Mouse (Mus musculus): Measurements from ENCODE around the gene Fkbp6. TPM values are rescaled to one million over a fixed set of nuclear protein-coding genes. Genes with fewer than 3 reads are reported as not detected.

Fkbp6 gene
- polyA plus RNA-seq, 1 experiment from 2014 or later, result 0.40 TPM

DNA sequence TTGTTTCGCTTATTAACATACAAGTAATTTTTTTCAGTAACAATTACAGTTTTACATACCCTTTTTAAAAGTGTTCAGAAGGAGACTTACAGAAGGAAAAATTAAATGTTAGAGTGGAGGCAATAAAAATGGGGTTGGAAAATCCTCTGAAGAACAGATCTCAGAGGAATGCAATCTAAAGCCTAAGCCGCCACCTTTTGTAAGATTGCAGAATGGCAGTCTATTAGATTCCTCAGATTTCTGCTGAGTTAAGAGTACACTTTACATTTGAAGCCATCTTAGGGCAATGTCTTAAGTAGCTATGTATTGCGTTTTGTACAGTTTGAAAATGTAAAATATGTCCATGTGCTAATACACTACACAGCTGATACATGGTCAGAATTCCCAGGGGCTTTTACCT, 47.4 kb downstream of the Fkbp6 start:
- Histone ChIP-seq H3K27me3 (replicated peaks; ENCODE audit: control insufficient read depth, insufficient read depth, low read length) (0 out of 2 replicates have a peak, but pooled peaks cover 2% of the 10 kb centered on the region), H3K4me2 (no peak overlapping the region), H3K27ac (ENCODE audit: low read depth, low read length) (no peak overlapping the region), H3K9me3 (ENCODE audit: control insufficient read depth, low read length) (no peaks in the 10 kb centered on the region), H3K36me3 (ENCODE audit: control insufficient read depth, insufficient read depth, low read length) (no peaks in the 10 kb centered on the region), H3K9ac (ENCODE audit: low read depth, low read length) (no peak overlapping the region), H3K4me3 (ENCODE audit: low read depth, low read length) (no peak overlapping the region), H3K4me1 (replicated peaks; ENCODE audit: control insufficient read depth, insufficient read depth, low read length) (no peaks in the 10 kb centered on the region)
- WGBS, result 75% methylated on average over 3 of the region's 3 CpGs
- no peak for ATAC-seq (replicated peaks; ENCODE audit: low FRiP score)
- DNase-seq (ENCODE audit: low spot score), result no peak

DNA sequence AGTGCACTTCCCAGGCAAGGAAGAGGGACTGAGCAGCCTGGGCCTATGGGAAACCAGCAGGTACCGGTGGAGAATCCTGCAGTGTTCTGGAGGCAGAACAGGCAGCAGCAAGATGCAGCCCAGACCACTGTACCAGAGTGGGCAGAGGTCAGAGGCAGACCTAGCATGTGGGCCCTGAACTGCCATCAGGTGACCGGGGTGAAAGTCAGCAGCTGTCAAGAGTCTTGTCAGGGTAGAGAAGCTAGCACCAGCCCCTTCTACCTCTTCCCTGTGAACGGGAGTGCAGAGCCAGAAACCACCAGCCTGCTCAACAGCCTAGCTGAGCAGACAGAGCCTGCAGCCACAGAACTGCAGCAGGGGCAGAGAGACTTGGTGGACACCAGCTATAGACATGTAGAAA, 47.9 kb downstream of the Fkbp6 start:
- Histone ChIP-seq H3K9ac (ENCODE audit: low read depth, low read length) (no peak overlapping the region), H3K9me3 (ENCODE audit: control insufficient read depth, low read length) (no peaks in the 10 kb centered on the region), H3K4me1 (replicated peaks; ENCODE audit: control insufficient read depth, insufficient read depth, low read length) (no peaks in the 10 kb centered on the region), H3K4me3 (ENCODE audit: low read depth, low read length) (no peak overlapping the region), H3K36me3 (ENCODE audit: control insufficient read depth, insufficient read depth, low read length) (no peaks in the 10 kb centered on the region), H3K27ac (ENCODE audit: low read depth, low read length) (no peak overlapping the region), H3K27me3 (replicated peaks; ENCODE audit: control insufficient read depth, insufficient read depth, low read length) (0 out of 2 replicates have a peak, but pooled peaks cover 2% of the 10 kb centered on the region), H3K4me2 (no peak overlapping the region)
- ATAC-seq (replicated peaks; ENCODE audit: low FRiP score) (no peak), DNase-seq (ENCODE audit: low spot score) (no peak)
- WGBS, result 22% methylated on average over 3 of the region's 3 CpGs

DNA sequence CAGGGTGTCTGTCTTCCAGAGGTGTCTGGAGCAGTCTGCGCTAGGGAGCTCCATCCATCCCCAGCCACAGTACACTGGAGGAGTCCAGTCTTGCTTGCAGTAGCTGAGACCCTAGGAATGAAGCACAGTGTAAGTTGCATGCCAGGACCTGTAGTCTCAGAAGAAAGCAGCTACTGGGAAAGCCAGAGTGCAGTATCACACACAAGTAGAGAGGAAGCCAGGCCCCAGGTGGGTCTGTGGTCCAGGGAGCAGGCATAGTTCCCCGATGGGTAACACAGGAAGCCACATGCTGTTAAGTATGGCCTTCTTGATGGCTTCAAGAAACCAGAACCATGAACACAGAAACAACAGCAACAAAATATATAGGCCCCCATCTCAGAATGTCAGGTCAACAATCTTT, 57.8 kb downstream of the Fkbp6 start:
- DNase-seq (ENCODE audit: low spot score) (no peak), ATAC-seq (replicated peaks; ENCODE audit: low FRiP score) (no peak)
- Histone ChIP-seq H3K9me3 (ENCODE audit: control insufficient read depth, low read length) (no peaks in the 10 kb centered on the region), H3K4me2 (no peak overlapping the region), H3K4me3 (ENCODE audit: low read depth, low read length) (no peak overlapping the region), H3K27me3 (replicated peaks; ENCODE audit: control insufficient read depth, insufficient read depth, low read length) (no peaks in the 10 kb centered on the region), H3K36me3 (ENCODE audit: control insufficient read depth, insufficient read depth, low read length) (no peaks in the 10 kb centered on the region), H3K4me1 (replicated peaks; ENCODE audit: control insufficient read depth, insufficient read depth, low read length) (no peaks in the 10 kb centered on the region), H3K27ac (ENCODE audit: low read depth, low read length) (no peak overlapping the region), H3K9ac (ENCODE audit: low read depth, low read length) (no peak overlapping the region)
- 67% methylated on average over 2 of the region's 2 CpGs for WGBS

DNA sequence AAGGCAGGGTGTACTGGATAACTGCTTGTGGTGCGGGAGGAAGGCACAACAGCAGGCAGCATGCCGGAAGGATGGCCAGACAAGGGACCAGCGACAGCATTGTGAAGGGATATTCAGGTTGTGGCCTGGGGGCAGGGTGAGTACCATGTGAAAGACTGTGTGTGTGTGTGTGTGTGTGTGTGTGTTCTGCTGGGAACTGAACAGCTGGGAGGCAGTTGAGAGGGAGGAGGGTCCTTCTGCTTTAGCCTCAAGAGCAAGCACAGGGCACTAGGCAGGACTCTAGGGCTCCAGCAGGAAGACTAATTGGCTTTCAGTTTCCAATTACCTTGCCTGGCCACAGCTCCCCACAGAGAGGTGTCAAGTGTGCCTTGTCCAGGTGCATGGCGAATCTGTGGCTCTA, 58.7 kb downstream of the Fkbp6 start:
- DNase-seq (ENCODE audit: low spot score), result no peak
- Histone ChIP-seq H3K4me2 (no peak overlapping the region), H3K4me3 (ENCODE audit: low read depth, low read length) (no peak overlapping the region), H3K9ac (ENCODE audit: low read depth, low read length) (no peak overlapping the region), H3K4me1 (replicated peaks; ENCODE audit: control insufficient read depth, insufficient read depth, low read length) (no peaks in the 10 kb centered on the region), H3K9me3 (ENCODE audit: control insufficient read depth, low read length) (no peaks in the 10 kb centered on the region), H3K27me3 (replicated peaks; ENCODE audit: control insufficient read depth, insufficient read depth, low read length) (no peaks in the 10 kb centered on the region), H3K36me3 (ENCODE audit: control insufficient read depth, insufficient read depth, low read length) (no peaks in the 10 kb centered on the region), H3K27ac (ENCODE audit: low read depth, low read length) (no peak overlapping the region)
- ATAC-seq (replicated peaks; ENCODE audit: low FRiP score), result no peak
- WGBS, result 61% methylated on average over 4 of the region's 4 CpGs

DNA sequence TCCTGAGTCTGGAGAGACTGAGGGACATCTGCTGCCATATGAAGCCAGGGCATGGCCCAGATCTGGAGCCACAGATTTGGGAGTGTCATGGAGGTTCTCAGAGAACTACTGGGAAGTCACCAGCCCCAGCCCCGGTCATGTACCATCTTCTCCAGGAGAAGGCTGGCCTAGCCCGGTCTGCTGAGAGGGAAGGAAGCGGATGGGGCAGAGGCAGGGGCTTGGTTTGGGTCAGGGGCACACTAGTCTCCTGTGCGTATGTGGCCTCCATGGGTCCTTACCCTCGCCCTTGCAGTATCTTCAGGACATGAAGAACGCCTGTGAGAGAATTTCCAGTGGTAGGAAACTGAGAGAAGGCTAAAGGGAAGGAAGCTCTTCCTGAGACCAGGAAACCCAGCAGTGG, 59.1 kb downstream of the Fkbp6 start:
- H3K4me2 ChIP-seq, result no peak overlapping the region
- ATAC-seq (replicated peaks; ENCODE audit: low FRiP score) (no peak), DNase-seq (ENCODE audit: low spot score) (no peak)
- no peaks in the 10 kb centered on the region for H3K27me3 ChIP-seq (replicated peaks; ENCODE audit: control insufficient read depth, insufficient read depth, low read length)
- no peak overlapping the region for H3K9ac ChIP-seq (ENCODE audit: low read depth, low read length)
- H3K4me1 ChIP-seq (replicated peaks; ENCODE audit: control insufficient read depth, insufficient read depth, low read length), result no peaks in the 10 kb centered on the region
- WGBS, result 68% methylated on average over 6 of the region's 6 CpGs
- no peaks in the 10 kb centered on the region for H3K36me3 ChIP-seq (ENCODE audit: control insufficient read depth, insufficient read depth, low read length)
- H3K4me3 ChIP-seq (ENCODE audit: low read depth, low read length), result no peak overlapping the region
- no peak overlapping the region for H3K27ac ChIP-seq (ENCODE audit: low read depth, low read length)
- no peaks in the 10 kb centered on the region for H3K9me3 ChIP-seq (ENCODE audit: control insufficient read depth, low read length)

DNA sequence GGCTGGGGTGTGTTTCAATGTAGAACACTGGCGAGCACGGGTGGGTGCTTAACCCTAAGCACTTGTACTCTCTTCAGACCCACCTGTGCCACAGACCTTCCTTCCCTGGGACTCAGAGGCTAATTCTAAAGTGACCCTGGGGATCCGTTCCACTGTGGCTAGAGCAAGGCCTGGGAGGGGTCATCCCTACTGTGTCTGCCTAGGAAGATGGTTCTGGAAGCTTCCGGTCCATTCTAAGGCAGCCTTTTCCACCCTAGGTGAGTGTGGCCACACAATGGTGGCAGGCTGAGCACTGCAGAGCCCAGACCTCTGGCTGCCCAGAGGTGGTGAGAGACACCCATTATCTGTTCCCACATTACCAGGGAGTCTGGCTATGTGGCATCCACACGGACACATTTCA, 62.9 kb downstream of the Fkbp6 start:
- ATAC-seq (replicated peaks; ENCODE audit: low FRiP score), result no peak
- 70% methylated on average over 5 of the region's 5 CpGs for WGBS
- Histone ChIP-seq H3K9ac (ENCODE audit: low read depth, low read length) (no peak overlapping the region), H3K4me2 (no peak overlapping the region), H3K27ac (ENCODE audit: low read depth, low read length) (no peak overlapping the region), H3K4me3 (ENCODE audit: low read depth, low read length) (no peak overlapping the region), H3K36me3 (ENCODE audit: control insufficient read depth, insufficient read depth, low read length) (no peaks in the 10 kb centered on the region), H3K4me1 (replicated peaks; ENCODE audit: control insufficient read depth, insufficient read depth, low read length) (no peaks in the 10 kb centered on the region), H3K27me3 (replicated peaks; ENCODE audit: control insufficient read depth, insufficient read depth, low read length) (no peaks in the 10 kb centered on the region), H3K9me3 (ENCODE audit: control insufficient read depth, low read length) (no peaks in the 10 kb centered on the region)
- no peak for DNase-seq (ENCODE audit: low spot score)

DNA sequence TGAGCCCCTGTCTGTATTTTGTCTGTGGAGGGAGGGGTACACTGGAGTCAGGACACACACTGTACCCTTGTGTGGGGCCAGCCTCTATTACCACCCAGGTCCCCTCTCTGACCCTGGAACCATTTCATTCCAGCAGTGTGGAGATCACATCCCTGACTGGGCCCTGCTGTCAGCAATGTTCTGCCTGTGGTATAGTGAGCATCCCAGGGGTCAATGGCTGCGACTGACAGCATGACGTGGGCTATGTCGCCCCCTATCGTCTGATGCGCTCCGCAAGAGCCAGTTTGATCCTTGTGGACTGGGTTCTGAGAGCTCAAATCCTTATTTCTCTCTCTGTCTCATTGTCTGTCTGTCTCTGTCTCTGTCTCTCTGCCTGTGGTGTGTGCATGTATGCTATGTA, 63.7 kb downstream of the Fkbp6 start:
- no peak overlapping the region for H3K9ac ChIP-seq (ENCODE audit: low read depth, low read length)
- H3K4me1 ChIP-seq (replicated peaks; ENCODE audit: control insufficient read depth, insufficient read depth, low read length), result no peaks in the 10 kb centered on the region
- no peak for ATAC-seq (replicated peaks; ENCODE audit: low FRiP score)
- 2% methylated on average over 6 of the region's 6 CpGs for WGBS
- H3K4me3 ChIP-seq (ENCODE audit: low read depth, low read length), result no peak overlapping the region
- DNase-seq (ENCODE audit: low spot score), result peak; percentile 63
- H3K4me2 ChIP-seq, result no peak overlapping the region
- no peaks in the 10 kb centered on the region for H3K36me3 ChIP-seq (ENCODE audit: control insufficient read depth, insufficient read depth, low read length)
- no peaks in the 10 kb centered on the region for H3K27me3 ChIP-seq (replicated peaks; ENCODE audit: control insufficient read depth, insufficient read depth, low read length)
- no peak overlapping the region for H3K27ac ChIP-seq (ENCODE audit: low read depth, low read length)
- H3K9me3 ChIP-seq (ENCODE audit: control insufficient read depth, low read length), result no peaks in the 10 kb centered on the region

DNA sequence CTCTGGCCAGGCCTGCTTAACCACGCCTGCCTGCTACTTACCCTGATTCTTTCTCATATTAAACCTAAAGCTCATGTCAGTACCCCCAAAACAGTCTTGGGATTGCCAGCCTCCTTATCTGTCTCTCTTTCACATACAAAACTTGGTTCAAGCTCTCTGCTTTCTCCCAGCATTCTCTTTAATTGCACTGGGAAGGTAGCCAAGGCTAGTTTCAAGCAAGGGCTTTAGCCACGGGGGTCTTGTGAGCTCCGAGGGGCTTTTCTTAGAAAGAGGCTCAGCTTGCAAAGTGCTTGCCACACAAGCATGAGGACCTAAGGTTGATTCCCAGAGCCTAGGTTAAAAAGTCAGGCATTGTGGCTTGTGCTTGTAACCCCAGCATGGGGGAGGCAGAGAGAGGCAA, 64.6 kb downstream of the Fkbp6 start:
- ATAC-seq (replicated peaks; ENCODE audit: low FRiP score), result no peak
- H3K27me3 ChIP-seq (replicated peaks; ENCODE audit: control insufficient read depth, insufficient read depth, low read length), result no peaks in the 10 kb centered on the region
- WGBS, result 81% methylated on average over 3 of the region's 3 CpGs
- H3K4me2 ChIP-seq, result no peak overlapping the region
- H3K4me1 ChIP-seq (replicated peaks; ENCODE audit: control insufficient read depth, insufficient read depth, low read length), result no peaks in the 10 kb centered on the region
- no peak overlapping the region for H3K9ac ChIP-seq (ENCODE audit: low read depth, low read length)
- H3K27ac ChIP-seq (ENCODE audit: low read depth, low read length), result no peak overlapping the region
- no peak overlapping the region for H3K4me3 ChIP-seq (ENCODE audit: low read depth, low read length)
- no peak for DNase-seq (ENCODE audit: low spot score)
- H3K9me3 ChIP-seq (ENCODE audit: control insufficient read depth, low read length), result no peaks in the 10 kb centered on the region
- H3K36me3 ChIP-seq (ENCODE audit: control insufficient read depth, insufficient read depth, low read length), result no peaks in the 10 kb centered on the region

DNA sequence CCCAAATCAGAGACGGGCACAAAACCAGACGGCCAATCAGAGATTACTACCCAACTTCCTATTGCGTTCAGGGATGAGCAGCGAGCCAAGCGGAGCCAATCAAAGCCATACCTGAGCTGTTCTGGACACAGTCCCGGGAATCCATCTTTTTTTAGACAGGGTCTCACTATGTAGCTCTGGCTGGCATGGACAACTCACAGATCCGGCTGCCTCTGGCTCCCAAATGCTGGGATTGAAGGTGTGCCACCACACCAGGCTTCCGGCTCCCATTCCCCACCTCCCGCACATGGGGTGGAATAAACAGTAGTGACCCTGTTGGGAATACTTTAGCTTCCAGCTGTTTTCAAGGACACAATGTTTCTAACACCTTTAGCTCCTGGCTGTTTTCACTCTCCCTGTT, 69.6 kb downstream of the Fkbp6 start:
- no peak for ATAC-seq (replicated peaks; ENCODE audit: low FRiP score)
- WGBS, result 65% methylated on average over 9 of the region's 9 CpGs
- Histone ChIP-seq H3K4me1 (replicated peaks; ENCODE audit: control insufficient read depth, insufficient read depth, low read length) (0 out of 2 replicates have a peak, but pooled peaks cover 3% of the 10 kb centered on the region), H3K4me3 (ENCODE audit: low read depth, low read length) (no peak overlapping the region), H3K4me2 (no peak overlapping the region), H3K27me3 (replicated peaks; ENCODE audit: control insufficient read depth, insufficient read depth, low read length) (peaks cover 10% of the 10 kb centered on the region), H3K36me3 (ENCODE audit: control insufficient read depth, insufficient read depth, low read length) (no peaks in the 10 kb centered on the region), H3K9me3 (ENCODE audit: control insufficient read depth, low read length) (no peaks in the 10 kb centered on the region), H3K27ac (ENCODE audit: low read depth, low read length) (no peak overlapping the region), H3K9ac (ENCODE audit: low read depth, low read length) (no peak overlapping the region)
- DNase-seq (ENCODE audit: low spot score), result no peak
